Mouse (Mus musculus): ENCODE data around the gene Tmem183a. TPM values are rescaled to one million over a fixed set of nuclear protein-coding genes. Genes with fewer than 3 reads are reported as not detected.

The Tmem183a gene
- polyA plus RNA-seq, 1 experiment from 2014 or later = 126 TPM

DNA sequence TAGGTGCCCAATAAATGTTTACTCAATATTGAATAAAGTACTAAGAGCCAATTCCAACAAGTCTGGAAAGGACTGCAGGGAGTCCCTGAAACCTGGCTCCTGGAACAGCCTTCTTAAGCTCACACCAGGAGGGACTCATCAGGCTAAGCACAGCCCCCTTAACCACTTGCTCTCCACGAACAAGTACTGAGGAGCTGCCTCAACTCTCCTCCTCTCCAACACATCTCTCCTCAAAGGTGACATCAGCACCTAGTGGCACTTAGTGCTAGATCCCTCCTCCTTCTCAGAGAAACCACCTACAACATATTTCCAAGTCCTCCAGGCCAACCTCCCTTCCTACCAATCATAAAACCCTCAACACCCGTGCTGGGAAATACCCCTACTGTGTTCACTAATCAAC lies 18.2 kb downstream of the Tmem183a start:
- 10% methylated on average over 2 of the region's 2 CpGs for WGBS
- no peak overlapping the region for H3K27ac ChIP-seq
- H3K4me3 ChIP-seq = peak overlapping the region; percentile 45
- no peaks in the 10 kb centered on the region for H3K27me3 ChIP-seq
- peak overlapping the region; percentile 76 for H3K4me2 ChIP-seq
- peaks cover 16% of the 10 kb centered on the region for H3K4me1 ChIP-seq
- ATAC-seq = peak; percentile 4; the same call in 1 of the 2 replicates
- peaks cover 23% of the 10 kb centered on the region for H3K36me3 ChIP-seq (ENCODE audit: poor library complexity, severe bottlenecking)
- H3K9me3 ChIP-seq (replicated peaks) = no peaks in the 10 kb centered on the region
- peak overlapping the region; percentile 68; the same call in 1 of the 2 replicates for H3K9ac ChIP-seq

GRCm38 (mm10) chr1:134342781-134343310 lies 18.9 kb downstream of the Tmem183a start:
- Histone ChIP-seq H3K27me3 (no peaks in the 10 kb centered on the region), H3K27ac (no peak overlapping the region), H3K4me3 (no peak overlapping the region), H3K9ac (0 out of 2 replicates have a peak overlapping the region, but pooled peaks have one; percentile 21), H3K4me2 (no peak overlapping the region), H3K9me3 (replicated peaks) (no peaks in the 10 kb centered on the region), H3K4me1 (peaks cover 16% of the 10 kb centered on the region), H3K36me3 (ENCODE audit: poor library complexity, severe bottlenecking) (peaks cover 21% of the 10 kb centered on the region)
- no peak for ATAC-seq
- 78% methylated on average over 8 of the region's 8 CpGs for WGBS

- Histone ChIP-seq H3K9me3 (replicated peaks) (no peaks in the 10 kb centered on the region), H3K4me1 (peaks cover 16% of the 10 kb centered on the region), H3K27me3 (no peaks in the 10 kb centered on the region), H3K36me3 (ENCODE audit: poor library complexity, severe bottlenecking) (peaks cover 16% of the 10 kb centered on the region), H3K27ac (no peak overlapping the region), H3K4me2 (no peak overlapping the region), H3K9ac (0 out of 2 replicates have a peak overlapping the region, but pooled peaks have one; percentile 21), H3K4me3 (no peak overlapping the region)
- ATAC-seq = no peak
- 72% methylated on average over 2 of the region's 2 CpGs for WGBS
These were observed 19.5 kb downstream of the Tmem183a start for GRCm38 (mm10) chr1:134342278-134342664.

DNA sequence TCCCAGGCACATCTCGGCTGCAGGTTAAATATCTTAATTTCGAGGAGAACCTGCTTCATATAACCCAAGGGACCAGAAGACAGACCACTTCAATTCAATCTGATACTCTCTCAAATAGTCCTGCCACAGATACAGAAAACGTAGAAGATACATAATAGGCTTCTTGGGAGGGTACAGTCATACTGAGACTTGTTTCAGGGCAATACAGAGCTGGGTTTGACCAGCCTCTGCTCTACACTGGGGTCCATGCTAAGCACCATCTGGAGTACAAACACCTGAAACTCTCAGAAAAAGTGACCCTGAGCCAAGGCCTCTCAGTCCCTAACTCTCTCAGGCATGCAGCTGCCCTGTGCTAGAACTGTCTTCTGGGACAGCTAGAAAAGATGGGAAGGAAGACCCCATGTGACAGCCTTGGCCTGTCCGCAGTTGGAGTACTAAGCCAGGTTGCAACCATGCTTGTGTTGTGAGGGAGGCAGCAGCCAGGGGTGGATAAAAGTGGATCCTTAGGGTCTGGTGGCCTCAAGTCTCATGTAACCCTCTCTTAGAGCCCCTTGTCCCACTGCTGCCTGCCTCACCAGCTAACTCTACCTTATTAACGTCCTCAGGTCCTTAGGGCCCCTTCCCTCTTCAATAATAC lies 20.0 kb downstream of the Tmem183a start:
- Histone ChIP-seq H3K4me2 (no peak overlapping the region), H3K9ac (no peak overlapping the region), H3K4me3 (no peak overlapping the region), H3K27ac (no peak overlapping the region), H3K36me3 (ENCODE audit: poor library complexity, severe bottlenecking) (peaks cover 12% of the 10 kb centered on the region), H3K9me3 (replicated peaks) (no peaks in the 10 kb centered on the region), H3K27me3 (no peaks in the 10 kb centered on the region), H3K4me1 (peaks cover 16% of the 10 kb centered on the region)
- ATAC-seq = no peak
- WGBS = 80% methylated on average over 5 of the region's 5 CpGs

DNA sequence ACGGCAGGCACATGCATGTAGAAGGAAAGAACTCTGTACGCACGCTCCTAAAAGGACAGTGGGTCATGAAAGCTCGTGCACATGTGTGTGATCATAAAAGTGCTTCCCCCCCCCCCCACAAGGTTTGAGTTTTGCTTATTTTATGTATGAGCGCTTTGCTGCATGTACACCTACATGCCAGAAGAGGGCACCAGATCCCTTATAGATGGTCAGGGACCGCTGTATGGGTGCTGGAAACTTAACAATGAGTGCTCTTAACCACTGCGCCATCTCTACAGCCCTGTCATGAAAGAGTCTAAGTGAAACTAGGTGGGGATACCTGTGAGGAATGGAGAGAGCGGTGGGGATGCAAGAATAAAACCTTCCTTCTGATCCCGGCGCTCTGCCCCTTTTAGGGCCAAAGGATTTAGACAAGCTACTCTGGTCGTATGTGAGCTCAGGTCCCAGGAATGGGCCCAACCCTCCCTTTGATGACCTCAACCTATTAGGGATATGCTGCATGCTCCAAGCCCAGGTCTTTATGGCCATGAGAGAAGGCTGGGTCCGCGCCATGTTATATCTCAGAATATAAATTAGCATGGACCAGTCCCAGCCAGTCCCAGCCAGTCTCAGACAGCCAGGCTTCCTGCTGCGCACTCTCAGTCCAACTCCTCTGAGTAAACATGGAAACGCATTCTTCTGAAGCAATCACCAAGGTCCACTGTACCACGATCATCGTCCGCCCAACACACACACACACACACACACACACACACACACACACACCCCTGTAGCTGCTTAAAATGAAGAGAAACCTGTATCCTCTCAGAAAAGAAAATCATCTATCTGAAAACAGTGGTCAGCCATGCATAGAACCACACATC lies 21.8 kb downstream of the Tmem183a start:
- 94% methylated on average over 18 of the region's 18 CpGs for WGBS
- H3K4me3 ChIP-seq = no peak overlapping the region
- no peaks in the 10 kb centered on the region for H3K36me3 ChIP-seq (ENCODE audit: poor library complexity, severe bottlenecking)
- no peak for ATAC-seq
- no peaks in the 10 kb centered on the region for H3K9me3 ChIP-seq (replicated peaks)
- H3K27ac ChIP-seq = no peak overlapping the region
- no peak overlapping the region for H3K9ac ChIP-seq
- H3K4me1 ChIP-seq = peaks cover 14% of the 10 kb centered on the region
- H3K27me3 ChIP-seq = no peaks in the 10 kb centered on the region
- no peak overlapping the region for H3K4me2 ChIP-seq

GRCm38 (mm10) chr1:134339162-134339561 lies 22.6 kb downstream of the Tmem183a start:
- no peak for ATAC-seq
- WGBS = 96% methylated on average over 7 of the region's 7 CpGs
- Histone ChIP-seq H3K27me3 (no peaks in the 10 kb centered on the region), H3K27ac (no peak overlapping the region), H3K36me3 (ENCODE audit: poor library complexity, severe bottlenecking) (no peaks in the 10 kb centered on the region), H3K4me2 (no peak overlapping the region), H3K9ac (no peak overlapping the region), H3K4me3 (no peak overlapping the region), H3K4me1 (peaks cover 6% of the 10 kb centered on the region), H3K9me3 (replicated peaks) (no peaks in the 10 kb centered on the region)

DNA sequence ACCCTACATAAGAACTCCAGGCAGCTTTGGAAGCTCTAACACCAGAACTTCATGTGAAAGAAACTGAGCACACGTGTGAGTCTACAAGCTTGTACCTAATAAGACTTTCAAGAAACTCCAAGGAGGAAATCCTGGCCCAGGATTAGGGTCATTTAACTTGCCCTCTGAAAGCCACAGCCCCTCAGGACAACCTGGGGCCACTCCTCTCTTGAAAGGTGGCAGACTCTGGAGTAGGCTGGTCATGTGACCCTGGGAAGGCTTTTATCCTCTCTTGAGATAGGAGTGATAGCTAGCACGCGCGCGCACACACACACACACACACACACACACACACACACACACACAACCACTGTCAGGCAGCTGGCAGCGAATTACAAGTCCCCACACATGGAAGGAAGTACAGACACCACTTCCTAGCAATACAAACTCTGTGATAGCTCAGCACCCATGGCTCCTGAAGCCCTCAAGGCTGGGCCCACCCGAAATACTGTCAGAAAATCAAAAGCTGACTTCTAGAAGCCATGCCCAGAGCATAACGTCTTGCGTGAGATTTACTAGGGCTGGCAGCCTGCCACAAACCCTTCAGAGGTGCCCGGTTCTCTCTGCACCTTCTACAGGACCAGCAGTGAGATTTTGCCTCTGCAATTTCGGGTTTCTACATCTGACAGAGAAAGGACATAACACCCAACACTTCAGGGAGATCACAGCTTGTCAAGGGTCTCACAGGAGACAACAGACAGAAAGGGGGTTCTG lies 24.6 kb downstream of the Tmem183a start:
- no peak for ATAC-seq
- Histone ChIP-seq H3K4me3 (no peak overlapping the region), H3K9ac (no peak overlapping the region), H3K4me1 (0 out of 2 replicates have a peak, but pooled peaks cover 8% of the 10 kb centered on the region), H3K27me3 (no peaks in the 10 kb centered on the region), H3K4me2 (no peak overlapping the region), H3K9me3 (replicated peaks) (no peaks in the 10 kb centered on the region), H3K27ac (no peak overlapping the region), H3K36me3 (ENCODE audit: poor library complexity, severe bottlenecking) (no peaks in the 10 kb centered on the region)
- 87% methylated on average over 11 of the region's 11 CpGs for WGBS

- Histone ChIP-seq H3K27me3 (no peaks in the 10 kb centered on the region), H3K4me3 (no peak overlapping the region), H3K27ac (no peak overlapping the region), H3K9me3 (replicated peaks) (no peaks in the 10 kb centered on the region), H3K9ac (no peak overlapping the region), H3K4me2 (no peak overlapping the region), H3K36me3 (ENCODE audit: poor library complexity, severe bottlenecking) (no peaks in the 10 kb centered on the region), H3K4me1 (0 out of 2 replicates have a peak, but pooled peaks cover 8% of the 10 kb centered on the region)
- 84% methylated on average over 12 of the region's 12 CpGs for WGBS
- ATAC-seq = no peak
These were observed 25.6 kb downstream of the Tmem183a start for GRCm38 (mm10) chr1:134335924-134336810.

GRCm38 (mm10) chr1:134335211-134335923 lies 26.4 kb downstream of the Tmem183a start:
- H3K4me3 ChIP-seq = no peak overlapping the region
- ATAC-seq = no peak
- no peak overlapping the region for H3K4me2 ChIP-seq
- no peak overlapping the region for H3K27ac ChIP-seq
- no peaks in the 10 kb centered on the region for H3K27me3 ChIP-seq
- H3K9me3 ChIP-seq (replicated peaks) = no peaks in the 10 kb centered on the region
- WGBS = 83% methylated on average over 13 of the region's 13 CpGs
- no peaks in the 10 kb centered on the region for H3K36me3 ChIP-seq (ENCODE audit: poor library complexity, severe bottlenecking)
- 0 out of 2 replicates have a peak, but pooled peaks cover 8% of the 10 kb centered on the region for H3K4me1 ChIP-seq
- H3K9ac ChIP-seq = no peak overlapping the region

GRCm38 (mm10) chr1:134334111-134334827 lies 27.5 kb downstream of the Tmem183a start:
- H3K36me3 ChIP-seq (ENCODE audit: poor library complexity, severe bottlenecking) = no peaks in the 10 kb centered on the region
- no peak overlapping the region for H3K4me3 ChIP-seq
- 0 out of 2 replicates have a peak, but pooled peaks cover 8% of the 10 kb centered on the region for H3K4me1 ChIP-seq
- no peaks in the 10 kb centered on the region for H3K9me3 ChIP-seq (replicated peaks)
- no peak overlapping the region for H3K27ac ChIP-seq
- H3K9ac ChIP-seq = no peak overlapping the region
- 85% methylated on average over 7 of the region's 7 CpGs for WGBS
- no peaks in the 10 kb centered on the region for H3K27me3 ChIP-seq
- ATAC-seq = no peak
- H3K4me2 ChIP-seq = no peak overlapping the region
